Mouse (Mus musculus) heart, embryonic 12.5 days (tissue): ENCODE results near the gene Mt4. TPM values are rescaled to one million over a fixed set of nuclear protein-coding genes. Genes with fewer than 3 reads are reported as not detected.
"Not testable (repeated sequence)": the region's sequence is repeated elsewhere in the genome, so short reads cannot be mapped to it uniquely, and the experiment has no call there.

ENCODE experiments used
- ATAC-seq: fragments of 200-750 bp; cut with Nextera tagmentation; 2 replicates; pipeline ENCODE4 v1.8.0; 2017; ENCODE audit warnings: moderate TSS enrichment, moderate library complexity; ENCODE audit not compliant: insufficient number of reproducible peaks, low FRiP score
- H3K27ac ChIP-seq: fragments of 300-500 bp; sonication (generic); 2 replicates; pipeline ENCODE4 v1.5.1; 2016; ENCODE audit warnings: mild to moderate bottlenecking, moderate library complexity; ENCODE audit not compliant: poor library complexity, severe bottlenecking
- H3K27me3 ChIP-seq: fragments of 300-500 bp; sonication (generic); replicated peaks from 2 replicates; pipeline ENCODE4 v1.6.1; 2016; ENCODE audit warnings: mild to moderate bottlenecking, moderate library complexity
- H3K36me3 ChIP-seq: fragments of 300-500 bp; sonication (generic); 2 replicates; pipeline ENCODE4 v1.6.1; 2016; ENCODE audit warnings: mild to moderate bottlenecking, moderate library complexity
- H3K4me1 ChIP-seq: fragments of 300-500 bp; sonication (generic); replicated peaks from 2 replicates; pipeline ENCODE4 v1.6.1; 2016; ENCODE audit warnings: mild to moderate bottlenecking
- H3K4me2 ChIP-seq: fragments of 300-500 bp; sonication (generic); 2 replicates; pipeline ENCODE4 v1.6.1; 2016; ENCODE audit warnings: mild to moderate bottlenecking, moderate library complexity
- H3K4me3 ChIP-seq: fragments of 300-500 bp; sonication (generic); 2 replicates; pipeline ENCODE4 v1.5.1; 2016; ENCODE audit warnings: mild to moderate bottlenecking
- H3K9ac ChIP-seq: fragments of 300-500 bp; sonication (generic); 2 replicates; pipeline ENCODE4 v1.6.1; 2016; ENCODE audit warnings: mild to moderate bottlenecking, moderate library complexity
- H3K9me3 ChIP-seq: fragments of 300-500 bp; sonication (generic); replicated peaks from 2 replicates; pipeline ENCODE4 v1.6.1; 2016; ENCODE audit warnings: mild to moderate bottlenecking, moderate library complexity
- WGBS: fragments of 180-500 bp; shearing (Covaris S2); methylation state at CpG from one replicate; pipeline ENCODE4 v1.1.7; 2016; 5-methylcytosine and 5-hydroxymethylcytosine counted together
- polyA plus RNA-seq: library from polyadenylated mRNA; unstranded; fragments of >200 nt; fragmentation: Nextera tagmentation; extraction: Ambion mirVana; gene quantifications from 2 replicates; pipeline ENCODE4 v1.2.1, GENCODE M21; 2016

Gene Mt4
- polyA plus RNA-seq, 1 experiment from 2014 or later = not detected

DNA sequence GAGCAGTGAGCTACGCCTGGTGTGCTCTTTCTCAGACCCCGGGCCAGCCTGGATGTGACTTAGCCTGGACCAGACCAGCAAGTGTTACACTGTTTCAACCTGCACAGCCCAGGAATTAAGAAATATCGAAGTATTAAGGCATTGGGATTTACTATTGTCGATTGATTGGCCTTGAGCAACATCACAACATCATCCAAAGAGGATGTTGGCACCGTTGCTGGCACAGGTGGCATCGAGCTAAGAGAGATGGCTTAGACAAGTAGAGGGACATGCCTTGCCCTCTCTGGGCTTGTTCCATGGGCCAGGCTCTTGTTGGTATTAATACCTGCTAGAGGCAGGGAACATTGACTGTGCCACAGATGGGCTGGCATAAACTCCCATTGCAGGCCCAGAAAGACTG is 1.4 kb upstream of the Mt4 start:
- no peak overlapping the region for H3K9ac ChIP-seq
- WGBS = 79% methylated on average over 6 of the region's 6 CpGs
- no peaks in the 10 kb centered on the region; the same call in 1 of the 2 replicates for H3K9me3 ChIP-seq
- no peak overlapping the region for H3K4me2 ChIP-seq
- no peak overlapping the region for H3K27ac ChIP-seq
- no peaks in the 10 kb centered on the region for H3K36me3 ChIP-seq
- H3K27me3 ChIP-seq = peaks cover 8% of the 10 kb centered on the region; the same call in 1 of the 2 replicates
- H3K4me1 ChIP-seq = no peaks in the 10 kb centered on the region
- ATAC-seq = no peak
- no peak overlapping the region for H3K4me3 ChIP-seq

DNA sequence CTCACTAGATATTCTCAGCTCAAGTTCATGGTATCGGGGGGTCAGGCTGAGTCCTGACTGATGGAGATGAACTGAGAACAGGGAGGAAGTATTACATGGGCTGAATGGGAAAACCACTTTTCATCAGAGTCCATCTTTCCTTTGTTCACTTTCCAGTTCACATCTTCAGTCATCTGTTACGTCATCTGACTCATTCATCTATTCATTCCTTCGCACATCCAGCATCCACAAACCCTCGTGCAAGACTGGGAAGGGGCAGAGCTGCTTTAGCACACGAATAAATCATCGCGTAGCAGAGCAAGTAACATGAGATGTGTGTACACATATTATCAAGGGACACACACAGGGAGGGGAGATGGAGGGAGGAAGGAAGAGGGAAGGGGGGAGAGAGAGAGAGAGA is 805 bp upstream of the Mt4 start:
- H3K4me3 ChIP-seq = no peak overlapping the region
- H3K4me2 ChIP-seq = no peak overlapping the region
- 76% methylated on average over 7 of the region's 7 CpGs for WGBS
- H3K9ac ChIP-seq = no peak overlapping the region
- no peaks in the 10 kb centered on the region for H3K36me3 ChIP-seq
- no peaks in the 10 kb centered on the region; the same call in 1 of the 2 replicates for H3K9me3 ChIP-seq
- H3K27me3 ChIP-seq = peaks cover 8% of the 10 kb centered on the region; the same call in 1 of the 2 replicates
- no peaks in the 10 kb centered on the region for H3K4me1 ChIP-seq
- ATAC-seq = no peak
- H3K27ac ChIP-seq = no peak overlapping the region

DNA sequence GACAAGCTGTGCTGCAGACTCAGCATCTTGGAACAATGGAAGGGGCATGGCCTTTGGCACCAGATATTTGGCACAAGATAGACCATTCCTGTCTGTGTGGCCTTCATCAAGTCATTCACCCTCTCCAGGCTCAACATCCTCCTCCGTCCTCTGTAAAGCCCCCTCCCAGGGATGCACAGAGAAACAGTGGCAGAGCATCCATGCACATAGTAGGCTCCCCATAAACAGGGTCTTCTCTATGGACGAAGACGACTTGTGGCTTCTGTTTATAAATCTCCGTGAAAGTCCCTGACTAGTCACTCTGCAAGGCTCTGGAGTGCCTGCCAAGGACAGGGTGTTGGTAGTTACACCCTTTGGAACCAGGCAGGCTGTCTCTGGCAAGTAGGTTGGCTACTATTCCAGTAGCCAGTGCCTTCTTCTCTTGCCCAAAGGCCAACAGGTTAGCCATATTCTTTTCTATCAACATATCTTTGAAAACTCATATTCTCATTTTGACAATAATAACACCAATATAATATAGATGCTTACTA is 3.3 kb downstream of the Mt4 start:
- H3K4me2 ChIP-seq = no peak overlapping the region
- H3K27ac ChIP-seq = no peak overlapping the region
- whole genome bisulfite sequencing = 84% methylated on average over 4 of the region's 4 CpGs
- no peak overlapping the region for H3K9ac ChIP-seq
- no peaks in the 10 kb centered on the region for H3K36me3 ChIP-seq
- H3K4me3 ChIP-seq = no peak overlapping the region
- no peak for ATAC-seq
- H3K9me3 ChIP-seq = 0 out of 2 replicates have a peak, but pooled peaks cover 5% of the 10 kb centered on the region
- peaks cover 8% of the 10 kb centered on the region; the same call in 1 of the 2 replicates for H3K27me3 ChIP-seq
- no peaks in the 10 kb centered on the region for H3K4me1 ChIP-seq

DNA sequence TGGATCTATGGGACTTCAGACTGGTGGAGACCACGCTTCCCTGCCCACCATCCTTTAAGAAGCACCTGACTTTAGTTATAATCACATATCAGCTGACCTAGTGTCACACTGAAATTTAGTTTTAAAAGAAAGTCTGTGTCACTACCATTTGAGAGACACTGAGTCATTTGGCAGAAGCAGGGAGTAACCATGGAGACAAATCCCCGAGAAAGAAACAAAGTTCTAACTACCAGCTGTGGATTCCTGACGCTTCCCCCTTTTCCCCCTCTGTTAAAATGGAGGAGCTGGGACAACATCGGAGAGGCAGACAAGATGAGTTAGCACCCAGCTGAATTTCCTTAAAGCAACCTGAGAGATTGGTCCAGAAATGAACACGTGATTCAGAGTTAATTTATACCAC is 11.2 kb downstream of the Mt4 start:
- peaks cover 10% of the 10 kb centered on the region; the same call in 1 of the 2 replicates for H3K4me1 ChIP-seq
- H3K36me3 ChIP-seq = no peaks in the 10 kb centered on the region
- no peak overlapping the region for H3K27ac ChIP-seq
- WGBS = 49% methylated on average over 5 of the region's 5 CpGs
- ATAC-seq = no peak
- H3K4me2 ChIP-seq = no peak overlapping the region
- H3K4me3 ChIP-seq = no peak overlapping the region
- no peak overlapping the region for H3K9ac ChIP-seq
- peaks cover 20% of the 10 kb centered on the region for H3K27me3 ChIP-seq
- no peaks in the 10 kb centered on the region for H3K9me3 ChIP-seq

DNA sequence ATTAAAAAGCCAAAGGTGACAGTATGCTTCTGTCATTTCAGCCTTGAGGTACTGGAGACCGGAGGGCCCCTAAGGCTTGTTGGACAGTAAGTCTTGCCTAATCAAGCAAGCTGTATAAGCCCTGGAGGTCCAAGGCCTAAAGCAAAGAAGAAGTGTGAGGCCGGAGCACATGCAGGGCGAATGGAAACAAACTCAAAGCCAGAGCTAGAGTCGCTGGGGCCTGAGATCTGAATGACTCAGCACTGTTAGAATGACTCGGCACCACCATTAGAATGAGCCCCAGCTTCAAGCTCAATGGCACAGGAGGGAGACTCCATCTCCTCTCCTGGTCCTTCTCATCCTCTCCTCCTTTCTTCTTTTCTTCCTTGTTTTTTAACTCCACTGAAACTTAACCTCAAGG is 13.9 kb downstream of the Mt4 start:
- no peak overlapping the region for H3K27ac ChIP-seq
- no peak overlapping the region for H3K4me2 ChIP-seq
- H3K36me3 ChIP-seq = no peaks in the 10 kb centered on the region
- H3K9me3 ChIP-seq = no peaks in the 10 kb centered on the region
- peak; percentile 75 for ATAC-seq
- 70% methylated on average over 5 of the region's 5 CpGs for WGBS
- peaks cover 29% of the 10 kb centered on the region for H3K4me1 ChIP-seq
- H3K9ac ChIP-seq = no peak overlapping the region
- H3K27me3 ChIP-seq = peaks cover 23% of the 10 kb centered on the region
- H3K4me3 ChIP-seq = no peak overlapping the region

DNA sequence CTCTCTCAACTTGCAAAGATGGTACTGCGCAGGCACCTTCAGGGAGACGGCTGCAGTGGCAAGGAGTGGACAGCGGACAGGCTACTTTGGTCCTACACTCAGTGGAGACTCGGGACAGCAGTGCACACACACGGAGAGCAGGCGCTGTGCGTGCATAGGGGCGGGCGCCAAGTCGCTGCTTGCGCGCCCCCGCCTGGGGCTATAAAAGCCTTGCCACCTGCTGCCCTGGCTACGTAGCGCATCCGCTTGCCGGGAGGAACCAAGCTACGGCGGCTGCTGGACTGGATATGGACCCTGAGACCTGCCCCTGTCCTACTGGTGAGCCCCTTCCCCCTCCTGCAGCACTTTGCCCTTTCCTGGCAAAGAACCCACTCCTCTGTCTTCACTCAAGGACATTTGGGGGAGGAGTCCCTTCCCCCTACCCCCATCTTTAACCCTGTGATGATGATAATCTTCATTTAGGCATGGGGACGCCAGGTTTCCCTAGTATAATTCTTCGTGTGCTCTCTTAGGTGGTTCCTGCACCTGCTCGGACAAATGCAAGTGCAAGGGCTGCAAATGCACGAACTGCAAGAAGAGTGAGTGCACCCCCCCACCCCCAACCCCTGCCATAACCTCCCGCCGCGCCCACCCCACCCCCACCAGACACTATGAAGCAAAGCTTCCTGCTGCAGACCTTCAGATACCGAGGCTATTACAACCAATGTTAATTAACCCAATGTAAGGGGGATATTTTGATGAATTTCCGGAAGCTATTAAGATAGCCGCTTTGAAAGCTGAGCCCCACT is 15.7 kb downstream of the Mt4 start, which contains the start of gene Mt3:
Mt3 (plus strand) TSS at position 95 of the 788 bp plus-strand sequence.
- Histone ChIP-seq H3K27me3 (peaks cover 23% of the 10 kb centered on the region), H3K4me2 (peak within 1 kb of the TSS; percentile 80), H3K27ac (no peak within 1 kb of the TSS), H3K4me1 (peaks cover 34% of the 10 kb centered on the region), H3K9me3 (no peaks in the 10 kb centered on the region), H3K9ac (peak within 1 kb of the TSS; percentile 42), H3K4me3 (peak within 1 kb of the TSS; percentile 45), H3K36me3 (no peaks in the 10 kb centered on the region)
- WGBS = 3% methylated on average over 29 of the region's 29 CpGs
- ATAC-seq = peak; percentile 69

DNA sequence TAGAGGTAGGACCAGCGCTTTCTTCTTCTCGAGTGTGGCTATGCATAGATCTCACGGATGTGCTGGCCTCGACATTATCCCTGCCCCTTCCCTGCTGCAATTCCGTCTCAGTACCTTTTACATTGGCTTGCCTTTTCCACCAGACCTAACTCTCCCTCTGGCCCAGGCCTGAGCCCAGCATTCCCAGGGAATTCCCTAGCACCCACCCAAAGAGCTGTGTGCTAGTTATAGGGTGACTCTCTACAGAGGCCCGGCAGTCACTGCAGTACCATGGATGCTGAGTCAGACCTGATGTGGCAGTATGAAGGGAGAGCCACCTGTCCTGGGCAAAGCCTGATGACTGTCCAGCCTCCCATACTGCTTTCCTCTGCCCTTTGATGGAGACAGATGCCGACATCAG is 16.5 kb downstream of the Mt4 start:
- Histone ChIP-seq H3K9ac (no peak overlapping the region), H3K36me3 (no peaks in the 10 kb centered on the region)
- 25% methylated on average over 7 of the region's 7 CpGs for WGBS

DNA sequence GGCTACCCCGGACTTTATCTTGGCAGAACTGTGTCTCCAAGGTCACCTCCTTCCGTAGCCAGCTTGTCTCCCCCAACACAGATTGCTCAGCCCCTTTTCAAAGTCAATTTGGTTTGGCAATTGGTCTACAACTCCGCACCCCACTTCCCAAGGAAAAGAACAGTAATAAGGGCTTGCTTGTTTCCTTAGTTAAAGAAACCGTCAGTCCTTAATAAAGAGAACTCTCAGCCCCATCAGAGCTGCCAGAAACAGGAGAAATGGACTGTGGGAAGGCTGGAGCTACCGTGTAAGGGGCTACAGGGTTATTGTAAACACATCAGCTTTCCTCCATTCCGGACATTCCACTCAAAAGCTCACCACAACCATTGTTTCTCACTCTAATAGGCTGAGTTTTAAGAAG is 17.5 kb downstream of the Mt4 start:
- Histone ChIP-seq H3K9ac (no peak overlapping the region), H3K27ac (no peak overlapping the region), H3K4me1 (peaks cover 34% of the 10 kb centered on the region), H3K4me2 (no peak overlapping the region), H3K36me3 (no peaks in the 10 kb centered on the region), H3K9me3 (no peaks in the 10 kb centered on the region), H3K4me3 (no peak overlapping the region), H3K27me3 (peaks cover 23% of the 10 kb centered on the region)
- ATAC-seq = no peak
- WGBS = 42% methylated on average over 6 of the region's 6 CpGs

More for the DNA sequence above, 16.5 kb downstream of the Mt4 start:
- H3K27ac ChIP-seq = no peak overlapping the region
- ATAC-seq = 0 out of 2 replicates have a peak, but pooled peaks have one; percentile 34
- H3K4me3 ChIP-seq = peak overlapping the region; percentile 45
- peaks cover 23% of the 10 kb centered on the region for H3K27me3 ChIP-seq
- peaks cover 34% of the 10 kb centered on the region for H3K4me1 ChIP-seq
- H3K9me3 ChIP-seq = no peaks in the 10 kb centered on the region
- H3K4me2 ChIP-seq = peak overlapping the region; percentile 80

DNA sequence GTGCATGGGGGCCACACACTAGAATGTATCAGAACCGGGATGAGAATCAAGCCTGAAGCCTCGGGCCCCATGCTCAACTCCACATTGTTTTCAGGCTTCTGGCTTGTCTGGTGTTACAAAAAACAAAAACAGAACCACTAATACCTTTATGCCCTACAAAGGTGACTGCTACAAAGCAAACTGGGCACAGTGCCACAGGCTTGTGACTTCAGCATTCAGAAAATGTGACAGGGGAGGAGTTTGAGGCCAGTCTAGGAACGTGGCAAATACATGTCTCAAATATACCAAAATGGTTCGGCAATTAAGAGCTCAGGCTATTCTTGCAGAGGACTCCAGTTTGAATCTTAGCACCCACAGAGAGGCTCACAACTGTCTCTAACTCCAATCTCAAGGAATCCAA is 19.1 kb downstream of the Mt4 start:
- H3K36me3 ChIP-seq = no peaks in the 10 kb centered on the region
- 50% methylated on average over 4 of the region's 4 CpGs for WGBS
- no peaks in the 10 kb centered on the region for H3K9me3 ChIP-seq
- H3K27ac ChIP-seq = no peak overlapping the region
- H3K9ac ChIP-seq = no peak overlapping the region
- no peak for ATAC-seq
- peaks cover 34% of the 10 kb centered on the region for H3K4me1 ChIP-seq
- H3K27me3 ChIP-seq = peaks cover 22% of the 10 kb centered on the region
- no peak overlapping the region for H3K4me2 ChIP-seq
- H3K4me3 ChIP-seq = no peak overlapping the region

DNA sequence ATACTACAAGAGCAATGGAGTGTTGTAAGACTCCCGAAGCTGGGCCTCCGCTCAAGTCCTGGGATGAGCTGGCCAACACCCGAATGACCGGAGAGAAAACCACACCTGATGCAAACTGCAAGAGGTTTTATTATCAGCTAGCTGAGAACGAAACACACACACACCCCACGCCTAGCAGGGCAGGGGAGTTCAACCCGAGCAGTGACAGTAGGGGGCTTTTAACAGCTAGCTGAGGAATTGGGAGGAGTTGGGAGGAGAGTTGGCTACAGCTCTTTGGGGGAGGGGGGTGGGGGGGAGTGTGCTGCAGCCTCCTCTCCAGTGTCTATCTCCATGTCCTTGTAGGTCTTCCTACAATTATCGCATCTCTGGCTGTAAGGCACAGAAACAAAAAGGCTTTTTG is 28.8 kb downstream of the Mt4 start:
- H3K4me3 ChIP-seq, H3K27ac ChIP-seq, H3K9me3 ChIP-seq, ATAC-seq, H3K4me2 ChIP-seq, H3K4me1 ChIP-seq, H3K36me3 ChIP-seq, H3K9ac ChIP-seq: not testable (repeated sequence)
- WGBS = 64% methylated on average over 8 of the region's 8 CpGs
- peaks cover 21% of the 10 kb centered on the region for H3K27me3 ChIP-seq

DNA sequence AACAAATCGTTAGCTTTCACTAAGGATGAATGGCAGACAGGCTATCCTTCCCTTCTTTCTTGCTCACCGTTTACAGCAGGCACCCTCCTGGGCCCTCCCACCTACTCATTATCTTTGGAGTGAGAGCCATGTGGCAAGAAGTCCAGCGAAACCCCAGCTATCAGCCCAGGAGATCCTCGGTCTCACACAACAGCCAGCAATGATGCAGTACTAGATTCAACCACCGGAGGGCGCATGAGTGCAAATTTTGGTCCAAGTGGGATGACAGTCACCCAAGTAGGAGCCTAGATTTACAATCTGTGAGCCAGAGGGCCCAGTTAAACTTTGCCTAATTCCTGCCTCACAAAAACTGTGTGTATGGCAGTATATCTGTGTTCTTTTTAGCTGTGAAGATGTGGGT is 30.2 kb downstream of the Mt4 start:
- Histone ChIP-seq H3K36me3 (no peaks in the 10 kb centered on the region), H3K9ac (no peak overlapping the region), H3K4me2 (peak overlapping the region; percentile 52), H3K4me1 (peaks cover 6% of the 10 kb centered on the region), H3K4me3 (no peak overlapping the region), H3K27me3 (peaks cover 36% of the 10 kb centered on the region), H3K27ac (no peak overlapping the region), H3K9me3 (no peaks in the 10 kb centered on the region; the same call in 1 of the 2 replicates)
- no peak for ATAC-seq
- WGBS = 3% methylated on average over 6 of the region's 6 CpGs
